8 mouse cellular contexts compared by ENCODE assay signal in genomic region chr3:123447538-123448059, GRCm38 (mm10). TPM values are rescaled to one million over a fixed set of nuclear protein-coding genes. Genes with fewer than 3 reads are reported as not detected.
A peak's percentile ranks its signal among the peaks of the same experiment; 100 is the strongest.
DNase-seq lines count a peak whose midpoint lies in the region; ATAC-seq and TF ChIP-seq lines count a peak whose summit lies in the region.

No protein-coding gene starts in this region.

- H3K27me3 ChIP-seq in liver, adult 2 months (ENCODE audit: control insufficient read depth, insufficient read depth, low read length), result peaks cover 15% of the 10 kb centered on the region
- H3K27me3 ChIP-seq in heart, postnatal 0 days (ENCODE audit: control insufficient read depth, insufficient read depth, low read length), result peaks cover 15% of the 10 kb centered on the region
- H3K27me3 ChIP-seq in limb, embryonic 14.5 days (ENCODE audit: control insufficient read depth, insufficient read depth, low read length), result peaks cover 19% of the 10 kb centered on the region; the same call in 1 of the 2 replicates
- no peaks in the 10 kb centered on the region; the same call in 1 of the 2 replicates for H3K27me3 ChIP-seq in neural tube, embryonic 14.5 days (ENCODE audit: control insufficient read depth, insufficient read depth, low read length)

- no peaks in the 10 kb centered on the region for H3K79me2 ChIP-seq in liver, adult 2 months (ENCODE audit: control insufficient read depth, insufficient read depth, low read length)

- peak overlapping the region; percentile 100 for H3K4me2 ChIP-seq in heart, postnatal 0 days (ENCODE audit: low read depth, low read length)
- H3K4me2 ChIP-seq in limb, embryonic 14.5 days (replicated peaks; ENCODE audit: low read depth, low read length, severe bottlenecking), result peak overlapping the region; percentile 99
- peak overlapping the region; percentile 99 for H3K4me2 ChIP-seq in neural tube, embryonic 14.5 days (ENCODE audit: low read depth, low read length)

- TF ChIP-seq POLR2A in liver, adult 2 months (IDR thresholded peaks at IDR 0.05; ENCODE audit: extremely low read depth, insufficient read depth, low read length), result no peak
- no peak for TF ChIP-seq POLR2A in brain, embryonic 14.5 days (IDR thresholded peaks at IDR 0.05; ENCODE audit: borderline replicate concordance, extremely low read depth, insufficient read depth, insufficient read length, poor library complexity, severe bottlenecking)
- TF ChIP-seq POLR2A in limb, embryonic 14.5 days (IDR thresholded peaks at IDR 0.05; ENCODE audit: borderline replicate concordance, extremely low read depth, insufficient read depth, insufficient read length), result no peak

- no peak overlapping the region for H3K9ac ChIP-seq in liver, adult 2 months (ENCODE audit: low read depth, low read length)
- H3K9ac ChIP-seq in heart, postnatal 0 days (replicated peaks; ENCODE audit: low read depth, low read length), result peak overlapping the region; percentile 43; the same call in 1 of the 2 replicates
- peak overlapping the region; percentile 68 for H3K9ac ChIP-seq in limb, embryonic 14.5 days (ENCODE audit: low read depth, low read length, severe bottlenecking)
- H3K9ac ChIP-seq in neural tube, embryonic 14.5 days (replicated peaks; ENCODE audit: low read depth, low read length), result peak overlapping the region; percentile 73

- no peaks in the 10 kb centered on the region for H3K36me3 ChIP-seq in liver, adult 2 months (ENCODE audit: control insufficient read depth, insufficient read depth, low read length)
- H3K36me3 ChIP-seq in heart, postnatal 0 days (replicated peaks; ENCODE audit: control insufficient read depth, insufficient read depth, low read length), result no peaks in the 10 kb centered on the region
- H3K36me3 ChIP-seq in limb, embryonic 14.5 days (ENCODE audit: control insufficient read depth, insufficient read depth, low read length), result no peaks in the 10 kb centered on the region
- no peaks in the 10 kb centered on the region for H3K36me3 ChIP-seq in neural tube, embryonic 14.5 days (ENCODE audit: control insufficient read depth, insufficient read depth, low read length)

- no peak for TF ChIP-seq CTCF in liver, adult 2 months (IDR thresholded peaks at IDR 0.05; ENCODE audit: low read depth, low read length)
- no peak for TF ChIP-seq CTCF in brain, embryonic 14.5 days (IDR thresholded peaks at IDR 0.05; ENCODE audit: borderline replicate concordance, extremely low read depth, insufficient read depth, insufficient read length)
- no peak for TF ChIP-seq CTCF in heart, postnatal 0 days (IDR thresholded peaks at IDR 0.05; ENCODE audit: low read depth)

- H3K9me3 ChIP-seq in heart, postnatal 0 days (replicated peaks; ENCODE audit: control insufficient read depth, low read length), result 0 out of 2 replicates have a peak, but pooled peaks cover 4% of the 10 kb centered on the region
- no peaks in the 10 kb centered on the region for H3K9me3 ChIP-seq in limb, embryonic 14.5 days (ENCODE audit: control insufficient read depth, low read length)
- no peaks in the 10 kb centered on the region for H3K9me3 ChIP-seq in neural tube, embryonic 14.5 days (ENCODE audit: control insufficient read depth, low read length)

- DNase-seq in liver, adult 2 months (ENCODE audit: extremely low read depth, low read depth, low spot score), result peak; percentile 16
- no peak for DNase-seq in liver
- DNase-seq in brain, embryonic 14.5 days (ENCODE audit: low read depth), result peak; percentile 44
- DNase-seq in heart, postnatal 0 days (ENCODE audit: low spot score), result no peak
- no peak for DNase-seq in limb, embryonic 14.5 days (ENCODE audit: low spot score)
- DNase-seq in left cerebral cortex, postnatal 10 days (ENCODE audit: extremely low spot score in 1 of 2, low spot score in 2 of 2), result no peak
- no peak for DNase-seq in gastrocnemius, postnatal 25 days

- H3K4me1 ChIP-seq in liver, adult 2 months (ENCODE audit: control insufficient read depth, insufficient read depth, low read length), result peaks cover 10% of the 10 kb centered on the region; the same call in 1 of the 2 replicates
- 0 out of 2 replicates have a peak, but pooled peaks cover 3% of the 10 kb centered on the region for H3K4me1 ChIP-seq in heart, postnatal 0 days (ENCODE audit: control insufficient read depth, insufficient read depth)
- peaks cover 27% of the 10 kb centered on the region for H3K4me1 ChIP-seq in limb, embryonic 14.5 days (ENCODE audit: control insufficient read depth, insufficient read depth, low read length)
- H3K4me1 ChIP-seq in neural tube, embryonic 14.5 days (ENCODE audit: control insufficient read depth, insufficient read depth, low read length), result no peaks in the 10 kb centered on the region

- no peak for ATAC-seq in heart, postnatal 0 days (ENCODE audit: insufficient read depth, low read depth)
- 0 out of 2 replicates have a peak, but pooled peaks have one; percentile 6 for ATAC-seq in limb, embryonic 14.5 days (ENCODE audit: low FRiP score, low read depth)
- peak; percentile 59 for ATAC-seq in neural tube, embryonic 14.5 days (ENCODE audit: low read depth)

- TF ChIP-seq EP300 in heart, postnatal 0 days (IDR thresholded peaks at IDR 0.05; ENCODE audit: low read depth), result no peak

- whole genome bisulfite sequencing in liver, adult 2 months, result 9% methylated on average over 13 of the region's 13 CpGs
- 10% methylated on average over 13 of the region's 13 CpGs for WGBS in heart, postnatal 0 days
- 13% methylated on average over 13 of the region's 13 CpGs for WGBS in limb, embryonic 14.5 days
- whole genome bisulfite sequencing in neural tube, embryonic 14.5 days, result 10% methylated on average over 13 of the region's 13 CpGs

- H3K27ac ChIP-seq in liver, adult 2 months (replicated peaks; ENCODE audit: insufficient read depth, low read depth, low read length), result no peak overlapping the region
- no peak overlapping the region for H3K27ac ChIP-seq in heart, postnatal 0 days (ENCODE audit: low read depth)
- no peak overlapping the region for H3K27ac ChIP-seq in limb, embryonic 14.5 days (replicated peaks; ENCODE audit: low read depth, low read length)
- H3K27ac ChIP-seq in neural tube, embryonic 14.5 days (ENCODE audit: low read depth, low read length), result no peak overlapping the region

- intact Hi-C loops in left cerebral cortex, postnatal 10 days (cut with DNase I), result no loop called here

- H3K4me3 ChIP-seq in liver, adult 2 months (ENCODE audit: insufficient read depth, low read depth, low read length), result peak overlapping the region; percentile 50; the same call in 1 of the 2 replicates
- H3K4me3 ChIP-seq in heart, postnatal 0 days (ENCODE audit: low read depth, low read length), result peak overlapping the region; percentile 69
- peak overlapping the region; percentile 70 for H3K4me3 ChIP-seq in limb, embryonic 14.5 days (replicated peaks; ENCODE audit: low read length)
- H3K4me3 ChIP-seq in neural tube, embryonic 14.5 days (ENCODE audit: low read depth, low read length), result peak overlapping the region; percentile 77

RNA-seq across cellular contexts. Expression of gene Prss12, which starts 0.9 kb away (rescaled TPM):
- total RNA-seq in liver, adult 2 months (2014; rRNA removed), result 0.18 TPM in 1 of 2 replicates, not detected in the other
- 0.07 and 0.25 TPM in 2 replicates for polyA plus RNA-seq in liver, adult 2 months (2012; rRNA removed)
- 3.7 and 8.0 TPM in 2 replicates for polyA plus RNA-seq in brain, embryonic 14.5 days (2012; rRNA removed)
- total RNA-seq in heart, postnatal 0 days (2014; rRNA removed; ENCODE audit: low replicate concordance), result 3.0 and 3.1 TPM in 2 replicates
- polyA plus RNA-seq in heart, postnatal 0 days (2015; fragmentation: Nextera tagmentation; extraction: Ambion mirVana), result 2.5 and 2.7 TPM in 2 replicates
- polyA plus RNA-seq in limb, embryonic 14.5 days (2012; rRNA removed), result 16.6 and 17.6 TPM in 2 replicates
- polyA plus RNA-seq in limb, embryonic 14.5 days (2014; fragmentation: Nextera tagmentation; extraction: Ambion mirVana), result 20.1 and 24.9 TPM in 2 replicates
- 20.1 and 23.1 TPM in 2 replicates for polyA plus RNA-seq in neural tube, embryonic 14.5 days (2014; fragmentation: Nextera tagmentation; extraction: Ambion mirVana)
- 10 to 100 TPM; 21.7 to 27.8 TPM for total RNA-seq in left cerebral cortex, postnatal 10 days (2021)
- 1 to 10 TPM in 1 of 2 experiments, under 1 TPM in 1; 0.84 to 1.6 TPM for total RNA-seq in gastrocnemius, postnatal 25 days (2021)

Comparison
In these comparisons a context has a peak if more than half of its experiments do, and no peak if none do; other contexts are left out.
1. DNase-seq: peak in liver, adult 2 months (single experiment) and brain, embryonic 14.5 days (single experiment); none in liver (single experiment), heart, postnatal 0 days (single experiment), limb, embryonic 14.5 days (single experiment), left cerebral cortex, postnatal 10 days (0 of 2) and gastrocnemius, postnatal 25 days (single experiment).
2. Peak in every context shown above with its lines, with median percentiles within 50 percentile points of each other: H3K4me3 ChIP-seq and H3K4me2 ChIP-seq.